Mouse (Mus musculus) thymus, adult 2 months (tissue): ENCODE measurements around the gene Stat3. TPM values are rescaled to one million over a fixed set of nuclear protein-coding genes. Genes with fewer than 3 reads are reported as not detected.

Source experiments
- DNase-seq: peaks from one replicate; pipeline ENCODE4 v3.0.0; 2021
- H3K27ac ChIP-seq: fragments of 200-500 bp; 2 replicates; pipeline ENCODE4 v1.5.1; 2012; ENCODE audit warnings: low read length, control low read depth; ENCODE audit not compliant: control insufficient read depth, insufficient read depth
- H3K27me3 ChIP-seq: fragments of 200-500 bp; 2 replicates; pipeline ENCODE4 v1.6.1; 2012; ENCODE audit warnings: mild to moderate bottlenecking, low read length, moderate library complexity, mixed read lengths; ENCODE audit not compliant: control insufficient read depth, insufficient read depth
- H3K36me3 ChIP-seq: fragments of 200-500 bp; 2 replicates; pipeline ENCODE4 v1.6.1; 2012; ENCODE audit warnings: mild to moderate bottlenecking, low read length, moderate library complexity; ENCODE audit not compliant: control insufficient read depth, insufficient read depth
- H3K4me1 ChIP-seq: fragments of 200-500 bp; replicated peaks from 2 replicates; pipeline ENCODE4 v1.6.1; 2012; ENCODE audit warnings: low read length; ENCODE audit not compliant: control insufficient read depth, insufficient read depth
- H3K4me3 ChIP-seq: fragments of 200-500 bp; 2 replicates; pipeline ENCODE4 v1.5.1; 2012; ENCODE audit warnings: mild to moderate bottlenecking, low read length, control low read depth, moderate library complexity; ENCODE audit not compliant: control insufficient read depth, insufficient read depth
- CTCF ChIP-seq: fragments of 200-500 bp; IDR thresholded peaks from 2 replicates; pipeline ENCODE4 v1.5.1; 2012; ENCODE audit warnings: mild to moderate bottlenecking, control low read depth, low read length, moderate library complexity, borderline replicate concordance; ENCODE audit not compliant: control insufficient read depth, poor library complexity, insufficient read depth; ENCODE audit errors: extremely low read depth
- POLR2A ChIP-seq: fragments of 200-500 bp; IDR thresholded peaks from 2 replicates; pipeline ENCODE4 v1.6.1; 2012; ENCODE audit warnings: mild to moderate bottlenecking, low read length, control low read depth, moderate library complexity; ENCODE audit not compliant: control insufficient read depth, poor library complexity, insufficient read depth; ENCODE audit errors: extremely low read depth
- WGBS: fragments of 180-500 bp; shearing (Covaris S2); methylation state at CpG from one replicate; pipeline ENCODE4 v1.1.7; 2018; 5-methylcytosine and 5-hydroxymethylcytosine counted together
- polyA plus RNA-seq: library from polyadenylated mRNA; depleted of rRNA; stranded (reverse); fragments of >200 nt; gene quantifications from 2 replicates; pipeline ENCODE4 v1.2.3, GENCODE M21; 2012

The Stat3 gene
- polyA plus RNA-seq, 1 experiment = 147 TPM

DNA sequence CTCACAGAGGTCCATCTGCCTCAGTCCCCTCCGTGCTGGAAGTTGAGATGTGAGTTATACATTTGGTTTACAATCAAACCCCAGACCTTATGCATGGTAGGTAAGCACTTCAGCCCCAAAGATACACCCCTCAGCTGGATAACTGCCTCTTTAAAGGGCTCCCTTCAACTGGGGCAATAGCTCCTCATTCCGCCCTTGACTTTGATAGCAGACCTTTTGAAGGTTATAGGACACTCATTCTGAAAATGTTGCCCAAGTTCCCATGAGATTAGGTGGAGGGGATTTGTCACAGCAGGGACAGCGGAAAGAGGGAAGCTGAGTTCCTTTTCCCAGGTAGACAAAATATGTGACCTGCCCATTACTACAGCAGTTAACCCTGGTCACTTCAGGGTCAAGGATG lies 41.9 kb upstream of the Stat3 start:
- TF ChIP-seq CTCF = no peak
- TF ChIP-seq POLR2A = no peak
- no peak overlapping the region for H3K4me3 ChIP-seq
- 92% methylated on average over 3 of the region's 3 CpGs for WGBS
- peaks cover 4% of the 10 kb centered on the region for H3K4me1 ChIP-seq
- H3K27me3 ChIP-seq = no peaks in the 10 kb centered on the region
- no peaks in the 10 kb centered on the region for H3K36me3 ChIP-seq
- DNase-seq = no peak
- H3K27ac ChIP-seq = no peak overlapping the region

DNA sequence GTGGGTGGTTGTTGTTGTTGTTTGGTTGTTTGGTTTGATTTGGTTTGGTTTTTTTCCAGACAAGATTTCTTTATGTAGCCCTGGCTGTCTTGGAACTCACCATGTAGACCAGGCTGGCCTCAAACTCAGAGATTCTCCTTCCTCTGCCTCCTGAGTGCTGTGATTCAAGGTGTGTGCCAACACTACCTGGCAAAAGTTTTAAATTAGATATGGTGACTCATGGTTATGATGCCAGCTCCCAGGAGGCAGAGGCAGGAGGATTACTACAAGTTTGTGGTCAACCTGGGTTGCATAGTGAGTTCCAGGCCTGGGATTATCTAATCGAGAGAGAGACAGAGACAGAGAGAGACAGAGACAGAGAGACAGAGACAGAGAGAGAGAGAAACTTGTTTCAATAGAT lies 41.1 kb upstream of the Stat3 start:
- DNase-seq = no peak
- H3K36me3 ChIP-seq = no peaks in the 10 kb centered on the region
- WGBS = 87% methylated on average over 1 of the region's 1 CpGs
- peaks cover 4% of the 10 kb centered on the region for H3K4me1 ChIP-seq
- TF ChIP-seq CTCF (no peak), POLR2A (no peak)
- no peak overlapping the region for H3K4me3 ChIP-seq
- no peak overlapping the region for H3K27ac ChIP-seq
- H3K27me3 ChIP-seq = no peaks in the 10 kb centered on the region

DNA sequence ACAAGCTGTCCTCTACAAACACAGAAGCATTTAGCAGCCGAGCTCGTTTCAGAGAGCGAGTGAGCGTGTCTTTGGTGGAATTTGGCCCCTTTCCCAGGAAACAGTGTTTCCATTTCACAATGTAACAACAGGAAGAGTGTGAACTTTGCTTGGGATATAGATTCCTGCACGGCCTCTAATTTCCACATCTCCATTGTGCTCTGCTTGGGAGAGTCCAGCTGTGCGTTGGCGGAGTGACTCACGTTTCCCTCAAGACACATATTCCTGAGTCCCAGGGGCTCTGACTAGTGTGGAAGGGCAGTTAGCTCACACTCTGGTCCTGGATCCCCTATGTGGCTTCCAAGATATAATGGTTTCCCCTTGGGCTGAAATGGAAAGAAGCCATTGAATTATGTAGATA lies 40.5 kb upstream of the Stat3 start:
- Histone ChIP-seq H3K27ac (no peak overlapping the region), H3K4me1 (peaks cover 4% of the 10 kb centered on the region), H3K36me3 (no peaks in the 10 kb centered on the region), H3K4me3 (no peak overlapping the region), H3K27me3 (no peaks in the 10 kb centered on the region)
- 90% methylated on average over 8 of the region's 8 CpGs for whole genome bisulfite sequencing
- TF ChIP-seq POLR2A (no peak), CTCF (no peak)
- no peak for DNase-seq

DNA sequence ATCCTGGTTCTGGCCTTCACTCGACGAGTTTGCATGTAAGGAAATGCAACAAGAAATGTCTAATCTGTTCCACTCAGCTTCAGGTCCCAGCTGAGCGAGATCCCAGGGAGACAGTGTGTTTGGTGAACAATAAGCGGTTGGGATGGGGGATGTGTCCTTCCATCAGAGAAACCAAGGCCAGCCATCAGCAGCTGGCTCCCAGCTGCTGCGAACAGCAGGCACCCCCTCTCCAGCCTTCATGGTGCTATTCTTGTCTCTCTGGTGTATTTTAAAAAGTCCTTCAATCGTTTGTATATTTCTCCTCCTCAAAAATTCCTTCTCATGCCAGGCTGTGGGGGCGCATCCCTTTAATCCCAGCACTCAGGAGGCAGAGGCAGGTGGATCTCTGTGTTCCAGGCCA lies 35.9 kb upstream of the Stat3 start:
- peaks cover 3% of the 10 kb centered on the region for H3K4me1 ChIP-seq
- DNase-seq = no peak

DNA sequence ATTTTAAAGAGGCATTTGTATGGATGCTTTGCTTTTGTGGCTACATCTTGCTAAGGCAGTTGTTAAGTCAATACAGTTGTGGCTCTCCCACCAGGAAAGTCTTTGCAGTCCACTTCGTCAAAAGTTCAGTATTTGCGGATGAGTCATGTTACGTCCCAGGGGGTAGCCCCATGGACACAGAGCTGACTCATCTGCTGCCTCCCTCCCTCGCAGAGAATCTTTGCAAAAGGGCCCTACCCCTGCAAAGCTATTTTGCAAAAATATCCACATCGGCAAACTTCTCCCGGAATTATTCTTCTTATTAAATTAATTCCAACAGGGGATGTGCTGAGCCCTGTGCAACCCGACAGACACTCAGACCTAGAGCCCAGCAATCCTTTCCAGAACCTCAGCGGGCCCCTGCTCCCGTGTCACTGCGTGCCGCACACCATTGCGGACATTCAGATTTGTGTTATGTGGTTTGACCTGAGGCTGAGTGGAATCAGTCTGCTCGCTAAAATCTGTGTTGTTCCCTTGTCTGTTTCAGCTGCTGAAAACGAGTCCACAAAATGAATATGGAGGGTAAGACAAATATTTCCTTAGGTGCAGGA lies 35.1 kb upstream of the Stat3 start:
- no peak for DNase-seq
- WGBS = 87% methylated on average over 14 of the region's 14 CpGs
- Histone ChIP-seq H3K4me3 (no peak overlapping the region), H3K27ac (no peak overlapping the region), H3K27me3 (peaks cover 9% of the 10 kb centered on the region; the same call in 1 of the 2 replicates), H3K4me1 (peaks cover 11% of the 10 kb centered on the region), H3K36me3 (no peaks in the 10 kb centered on the region)
- no peak for TF ChIP-seq POLR2A
- no peak for TF ChIP-seq CTCF

More for the DNA sequence above, 35.9 kb upstream of the Stat3 start:
- TF ChIP-seq CTCF (no peak), POLR2A (no peak)
- H3K4me3 ChIP-seq = no peak overlapping the region
- no peaks in the 10 kb centered on the region for H3K36me3 ChIP-seq
- peaks cover 4% of the 10 kb centered on the region; the same call in 1 of the 2 replicates for H3K27me3 ChIP-seq
- no peak overlapping the region for H3K27ac ChIP-seq
- WGBS = 87% methylated on average over 7 of the region's 7 CpGs

DNA sequence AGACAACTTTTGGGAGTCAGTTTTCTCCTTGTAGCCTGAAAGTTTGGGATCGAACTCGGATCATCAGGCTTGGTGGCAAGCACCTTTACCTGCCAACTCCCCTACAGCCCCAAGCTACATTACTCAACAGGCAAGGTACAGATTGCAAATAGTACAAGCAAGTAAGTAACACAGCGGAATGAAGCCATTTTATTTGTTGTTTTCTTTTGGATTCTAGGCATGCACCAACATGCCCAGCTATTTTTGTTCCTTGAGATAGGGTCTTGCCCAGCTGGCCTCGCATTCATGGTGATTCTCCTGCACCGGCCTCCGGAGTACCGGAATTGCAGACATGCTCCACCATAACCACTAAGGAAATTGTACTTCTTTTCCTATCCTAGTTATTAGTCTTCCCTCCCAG lies 33.9 kb upstream of the Stat3 start:
- Histone ChIP-seq H3K27ac (no peak overlapping the region), H3K36me3 (no peaks in the 10 kb centered on the region), H3K27me3 (peaks cover 14% of the 10 kb centered on the region; the same call in 1 of the 2 replicates), H3K4me3 (no peak overlapping the region), H3K4me1 (peaks cover 13% of the 10 kb centered on the region)
- TF ChIP-seq CTCF (no peak), POLR2A (no peak)
- 95% methylated on average over 7 of the region's 7 CpGs for WGBS
- DNase-seq = no peak

DNA sequence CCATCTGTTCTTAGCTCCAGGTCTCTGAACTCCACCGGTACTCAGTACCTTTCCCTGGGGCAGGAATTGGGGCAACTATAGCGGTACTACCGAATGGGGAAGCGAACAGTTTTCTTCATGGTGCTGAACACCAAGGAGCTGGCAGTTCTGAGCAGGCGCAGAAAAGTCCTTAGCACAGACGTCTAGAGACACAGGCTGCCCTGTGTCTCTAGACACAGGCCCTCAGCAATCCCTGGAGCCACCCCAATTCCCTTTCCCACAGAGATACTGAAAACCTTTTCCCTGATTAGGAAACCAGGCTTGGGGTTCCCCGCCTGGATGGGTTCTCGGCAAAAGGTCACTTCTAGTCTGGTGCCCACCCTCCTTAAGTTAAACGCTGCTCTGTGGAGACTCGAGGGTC lies 32.1 kb upstream of the Stat3 start:
- H3K27ac ChIP-seq = no peak overlapping the region
- no peak for TF ChIP-seq CTCF
- TF ChIP-seq POLR2A = no peak
- H3K4me3 ChIP-seq = no peak overlapping the region
- peaks cover 13% of the 10 kb centered on the region for H3K4me1 ChIP-seq
- H3K27me3 ChIP-seq = peaks cover 14% of the 10 kb centered on the region; the same call in 1 of the 2 replicates
- 93% methylated on average over 10 of the region's 10 CpGs for WGBS
- no peaks in the 10 kb centered on the region for H3K36me3 ChIP-seq
- DNase-seq = no peak
